Mouse (Mus musculus) spleen, postnatal 0 days (tissue): ENCODE measurements around the gene Gabrg1. TPM values are rescaled to one million over a fixed set of nuclear protein-coding genes. Genes with fewer than 3 reads are reported as not detected.

Experiments used
- polyA plus RNA-seq: library from polyadenylated mRNA; unstranded; fragments of >200 nt; fragmentation: Nextera tagmentation; extraction: Ambion mirVana; gene quantifications from 2 replicates; pipeline ENCODE4 v1.2.1, GENCODE M21; 2015

The Gabrg1 gene
- polyA plus RNA-seq, result not detected in 2 replicates

DNA sequence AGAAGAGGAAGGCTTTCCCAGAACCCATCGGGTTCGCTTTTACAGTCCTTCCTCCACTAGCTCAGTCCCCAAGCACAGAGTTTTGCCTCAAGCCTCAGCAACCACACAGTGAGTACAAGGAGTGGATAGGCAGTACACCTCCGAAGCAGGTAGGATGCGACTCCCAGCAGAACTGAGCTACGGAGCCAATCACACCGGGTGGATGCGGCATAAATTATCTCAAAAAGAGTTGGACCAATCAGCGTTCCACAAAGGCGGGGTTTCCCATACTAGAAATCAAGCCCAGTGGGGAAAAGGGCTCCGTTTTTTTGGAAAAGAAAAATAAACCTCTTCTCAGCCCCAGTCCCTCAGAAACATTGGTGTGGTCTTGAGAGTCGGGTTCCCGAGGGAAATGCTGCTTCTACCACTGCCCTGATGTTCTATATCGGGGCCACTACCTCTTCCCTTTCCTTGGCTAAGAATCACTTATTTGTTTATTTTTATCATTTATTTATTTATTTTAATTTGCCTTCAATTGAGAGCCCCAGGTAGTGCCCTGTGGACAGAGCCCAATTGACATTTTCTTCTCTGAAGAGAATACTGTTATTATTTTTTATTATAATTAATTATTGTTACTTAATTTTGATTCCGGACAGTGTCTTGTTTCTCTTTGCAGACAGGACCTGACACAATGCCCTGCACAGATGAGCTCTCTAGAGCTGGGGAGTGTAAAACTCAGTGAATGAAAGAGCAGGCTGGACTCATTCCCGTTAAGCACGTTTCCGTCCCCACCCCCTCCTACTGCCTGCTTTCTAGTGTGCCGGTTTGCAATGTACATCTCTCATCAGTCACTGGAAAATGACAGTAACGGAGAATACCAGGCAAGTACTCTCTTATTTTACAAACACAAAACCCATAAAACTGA, at the start of gene Gabrg1:
Gabrg1 (minus strand) TSS at position 426 of the 904 bp plus-strand sequence.

